Mouse (Mus musculus): Measurements from ENCODE around the gene 6430550D23Rik. TPM values are rescaled to one million over a fixed set of nuclear protein-coding genes. Genes with fewer than 3 reads are reported as not detected.

Gene 6430550D23Rik
- polyA plus RNA-seq, 1 experiment from 2014 or later: 0.98 TPM

- peaks cover 2% of the 10 kb centered on the region; the same call in 1 of the 2 replicates for H3K36me3 ChIP-seq (ENCODE audit: control insufficient read depth, insufficient read depth)
Observed at GRCm38 (mm10) chr2:155962991-155963390, 44.8 kb downstream of the 6430550D23Rik start.

GRCm38 (mm10) chr2:155961862-155962261 is 45.9 kb downstream of the 6430550D23Rik start:
- H3K4me3 ChIP-seq (ENCODE audit: low read depth, low read length): no peak overlapping the region
- H3K27me3 ChIP-seq (ENCODE audit: control insufficient read depth, insufficient read depth, low read depth, low read length): no peaks in the 10 kb centered on the region
- 72% methylated on average over 10 of the region's 10 CpGs for WGBS (ENCODE audit: insufficient replicate concordance)
- H3K4me1 ChIP-seq (ENCODE audit: control insufficient read depth, low read depth, low read length): peaks cover 6% of the 10 kb centered on the region
- no peaks in the 10 kb centered on the region for H3K9me3 ChIP-seq (replicated peaks; ENCODE audit: control insufficient read depth, low read length)
- peaks cover 2% of the 10 kb centered on the region; the same call in 1 of the 2 replicates for H3K36me3 ChIP-seq (ENCODE audit: control insufficient read depth, insufficient read depth)
- ATAC-seq (ENCODE audit: low read depth): no peak
- no peak overlapping the region for H3K27ac ChIP-seq (ENCODE audit: low read length)
- no peak overlapping the region for H3K4me2 ChIP-seq (ENCODE audit: low read depth, low read length)
- no peak overlapping the region for H3K9ac ChIP-seq (ENCODE audit: low read depth, low read length)

More at GRCm38 (mm10) chr2:155962991-155963390, 44.8 kb downstream of the 6430550D23Rik start:
- Histone ChIP-seq H3K4me3 (ENCODE audit: low read depth, low read length) (no peak overlapping the region), H3K9me3 (replicated peaks; ENCODE audit: control insufficient read depth, low read length) (no peaks in the 10 kb centered on the region), H3K4me2 (ENCODE audit: low read depth, low read length) (no peak overlapping the region), H3K9ac (ENCODE audit: low read depth, low read length) (no peak overlapping the region), H3K27ac (ENCODE audit: low read length) (no peak overlapping the region), H3K27me3 (ENCODE audit: control insufficient read depth, insufficient read depth, low read depth, low read length) (no peaks in the 10 kb centered on the region), H3K4me1 (ENCODE audit: control insufficient read depth, low read depth, low read length) (no peaks in the 10 kb centered on the region)
- 56% methylated on average over 1 of the region's 1 CpGs for WGBS (ENCODE audit: insufficient replicate concordance)
- ATAC-seq (ENCODE audit: low read depth): no peak

GRCm38 (mm10) chr2:155959981-155960380 is 47.8 kb downstream of the 6430550D23Rik start:
- Histone ChIP-seq H3K9ac (ENCODE audit: low read depth, low read length) (no peak overlapping the region), H3K27me3 (ENCODE audit: control insufficient read depth, insufficient read depth, low read depth, low read length) (no peaks in the 10 kb centered on the region), H3K4me3 (ENCODE audit: low read depth, low read length) (no peak overlapping the region), H3K4me2 (ENCODE audit: low read depth, low read length) (no peak overlapping the region), H3K4me1 (ENCODE audit: control insufficient read depth, low read depth, low read length) (peaks cover 10% of the 10 kb centered on the region), H3K27ac (ENCODE audit: low read length) (no peak overlapping the region), H3K9me3 (replicated peaks; ENCODE audit: control insufficient read depth, low read length) (no peaks in the 10 kb centered on the region), H3K36me3 (ENCODE audit: control insufficient read depth, insufficient read depth) (peaks cover 2% of the 10 kb centered on the region; the same call in 1 of the 2 replicates)
- 82% methylated on average over 5 of the region's 5 CpGs for WGBS (ENCODE audit: insufficient replicate concordance)
- no peak for ATAC-seq (ENCODE audit: low read depth)

- Histone ChIP-seq H3K9me3 (replicated peaks; ENCODE audit: control insufficient read depth, low read length) (no peaks in the 10 kb centered on the region), H3K36me3 (ENCODE audit: control insufficient read depth, insufficient read depth) (no peaks in the 10 kb centered on the region), H3K4me1 (ENCODE audit: control insufficient read depth, low read depth, low read length) (peaks cover 10% of the 10 kb centered on the region), H3K27ac (ENCODE audit: low read length) (peak within 1 kb of the TSS; percentile 91), H3K4me2 (ENCODE audit: low read depth, low read length) (peak within 1 kb of the TSS; percentile 99), H3K9ac (ENCODE audit: low read depth, low read length) (peak within 1 kb of the TSS; percentile 93), H3K4me3 (ENCODE audit: low read depth, low read length) (peak within 1 kb of the TSS; percentile 89), H3K27me3 (ENCODE audit: control insufficient read depth, insufficient read depth, low read depth, low read length) (no peaks in the 10 kb centered on the region)
- ATAC-seq (ENCODE audit: low read depth): peak; percentile 100
- under 1% methylated on average over 58 of the region's 59 CpGs for WGBS (ENCODE audit: insufficient replicate concordance)
Observed at GRCm38 (mm10) chr2:155956134-155957059, 51.4 kb downstream of the 6430550D23Rik start, which contains the start of gene Cep250. Cep250 (plus strand) TSS chr2:155956458.

- H3K36me3 ChIP-seq (ENCODE audit: control insufficient read depth, insufficient read depth): no peaks in the 10 kb centered on the region
- H3K9ac ChIP-seq (ENCODE audit: low read depth, low read length): no peak overlapping the region
- peaks cover 15% of the 10 kb centered on the region for H3K4me1 ChIP-seq (ENCODE audit: control insufficient read depth, low read depth, low read length)
- H3K27ac ChIP-seq (ENCODE audit: low read length): no peak overlapping the region
- no peak overlapping the region for H3K4me2 ChIP-seq (ENCODE audit: low read depth, low read length)
- ATAC-seq (ENCODE audit: low read depth): no peak
- no peak overlapping the region for H3K4me3 ChIP-seq (ENCODE audit: low read depth, low read length)
- H3K9me3 ChIP-seq (replicated peaks; ENCODE audit: control insufficient read depth, low read length): no peaks in the 10 kb centered on the region
- no peaks in the 10 kb centered on the region for H3K27me3 ChIP-seq (ENCODE audit: control insufficient read depth, insufficient read depth, low read depth, low read length)
Observed at GRCm38 (mm10) chr2:155952006-155952405, 55.8 kb downstream of the 6430550D23Rik start.

GRCm38 (mm10) chr2:155949362-155949761 is 58.4 kb downstream of the 6430550D23Rik start:
- Histone ChIP-seq H3K4me1 (ENCODE audit: control insufficient read depth, low read depth, low read length) (peaks cover 16% of the 10 kb centered on the region), H3K36me3 (ENCODE audit: control insufficient read depth, insufficient read depth) (no peaks in the 10 kb centered on the region), H3K4me2 (ENCODE audit: low read depth, low read length) (no peak overlapping the region), H3K27me3 (ENCODE audit: control insufficient read depth, insufficient read depth, low read depth, low read length) (no peaks in the 10 kb centered on the region), H3K4me3 (ENCODE audit: low read depth, low read length) (no peak overlapping the region), H3K9me3 (replicated peaks; ENCODE audit: control insufficient read depth, low read length) (no peaks in the 10 kb centered on the region), H3K9ac (ENCODE audit: low read depth, low read length) (no peak overlapping the region), H3K27ac (ENCODE audit: low read length) (no peak overlapping the region)
- ATAC-seq (ENCODE audit: low read depth): no peak
- 67% methylated on average over 6 of the region's 6 CpGs for WGBS (ENCODE audit: insufficient replicate concordance)

GRCm38 (mm10) chr2:155947390-155948002 is 60.3 kb downstream of the 6430550D23Rik start:
- Histone ChIP-seq H3K9ac (ENCODE audit: low read depth, low read length) (no peak overlapping the region), H3K36me3 (ENCODE audit: control insufficient read depth, insufficient read depth) (no peaks in the 10 kb centered on the region)

GRCm38 (mm10) chr2:155946499-155946898 is 61.3 kb downstream of the 6430550D23Rik start:
- Histone ChIP-seq H3K36me3 (ENCODE audit: control insufficient read depth, insufficient read depth) (no peaks in the 10 kb centered on the region), H3K9me3 (replicated peaks; ENCODE audit: control insufficient read depth, low read length) (no peaks in the 10 kb centered on the region), H3K4me3 (ENCODE audit: low read depth, low read length) (no peak overlapping the region), H3K27me3 (ENCODE audit: control insufficient read depth, insufficient read depth, low read depth, low read length) (no peaks in the 10 kb centered on the region), H3K4me1 (ENCODE audit: control insufficient read depth, low read depth, low read length) (peaks cover 16% of the 10 kb centered on the region), H3K9ac (ENCODE audit: low read depth, low read length) (no peak overlapping the region), H3K27ac (ENCODE audit: low read length) (peak overlapping the region; percentile 1; the same call in 1 of the 2 replicates), H3K4me2 (ENCODE audit: low read depth, low read length) (no peak overlapping the region)
- WGBS (ENCODE audit: insufficient replicate concordance): 45% methylated on average over 4 of the region's 4 CpGs
- no peak for ATAC-seq (ENCODE audit: low read depth)

More at GRCm38 (mm10) chr2:155947390-155948002, 60.3 kb downstream of the 6430550D23Rik start:
- peak; percentile 78 for ATAC-seq (ENCODE audit: low read depth)
- H3K27ac ChIP-seq (ENCODE audit: low read length): peak overlapping the region; percentile 61
- H3K4me3 ChIP-seq (ENCODE audit: low read depth, low read length): no peak overlapping the region
- 36% methylated on average over 5 of the region's 5 CpGs for WGBS (ENCODE audit: insufficient replicate concordance)
- no peaks in the 10 kb centered on the region for H3K27me3 ChIP-seq (ENCODE audit: control insufficient read depth, insufficient read depth, low read depth, low read length)
- H3K4me2 ChIP-seq (ENCODE audit: low read depth, low read length): peak overlapping the region; percentile 31
- no peaks in the 10 kb centered on the region for H3K9me3 ChIP-seq (replicated peaks; ENCODE audit: control insufficient read depth, low read length)
- peaks cover 16% of the 10 kb centered on the region for H3K4me1 ChIP-seq (ENCODE audit: control insufficient read depth, low read depth, low read length)
